Mouse (Mus musculus) lung, adult 2 months (tissue): ENCODE results near the gene Ralgds. TPM values are rescaled to one million over a fixed set of nuclear protein-coding genes. Genes with fewer than 3 reads are reported as not detected.

ENCODE experiments used
- DNase-seq: peaks from one replicate; pipeline ENCODE4 v3.0.0; 2022
- H3K4me1 ChIP-seq: fragments of 200-500 bp; 2 replicates; pipeline ENCODE4 v1.6.1; 2011; ENCODE audit warnings: low read length; ENCODE audit not compliant: control insufficient read depth, insufficient read depth
- H3K4me3 ChIP-seq: fragments of 200-500 bp; replicated peaks from 2 replicates; pipeline ENCODE3; 2011; ENCODE audit warnings: low read depth, mild to moderate bottlenecking, control low read depth, low read length; ENCODE audit errors: extremely low read depth
- CTCF ChIP-seq: fragments of 200-500 bp; IDR thresholded peaks from 2 replicates; pipeline ENCODE4 v1.5.1; 2011; ENCODE audit warnings: mild to moderate bottlenecking, low read length, control low read depth; ENCODE audit not compliant: insufficient read depth
- POLR2A ChIP-seq: fragments of 200-500 bp; IDR thresholded peaks from 2 replicates; pipeline ENCODE4 v1.6.1; 2011; ENCODE audit warnings: low read depth, mild to moderate bottlenecking, control low read depth, low read length, borderline replicate concordance; ENCODE audit errors: extremely low read depth
- WGBS: fragments of 180-500 bp; shearing (Covaris S2); methylation state at CpG from one replicate; pipeline ENCODE4 v1.1.7; 2018; 5-methylcytosine and 5-hydroxymethylcytosine counted together
- polyA plus RNA-seq: library from polyadenylated mRNA; depleted of rRNA; stranded (reverse); fragments of >200 nt; gene quantifications from 2 replicates; pipeline ENCODE4 v1.2.3, GENCODE M21; 2012

Gene Ralgds
- polyA plus RNA-seq, 1 experiment, result 84.1 TPM

DNA sequence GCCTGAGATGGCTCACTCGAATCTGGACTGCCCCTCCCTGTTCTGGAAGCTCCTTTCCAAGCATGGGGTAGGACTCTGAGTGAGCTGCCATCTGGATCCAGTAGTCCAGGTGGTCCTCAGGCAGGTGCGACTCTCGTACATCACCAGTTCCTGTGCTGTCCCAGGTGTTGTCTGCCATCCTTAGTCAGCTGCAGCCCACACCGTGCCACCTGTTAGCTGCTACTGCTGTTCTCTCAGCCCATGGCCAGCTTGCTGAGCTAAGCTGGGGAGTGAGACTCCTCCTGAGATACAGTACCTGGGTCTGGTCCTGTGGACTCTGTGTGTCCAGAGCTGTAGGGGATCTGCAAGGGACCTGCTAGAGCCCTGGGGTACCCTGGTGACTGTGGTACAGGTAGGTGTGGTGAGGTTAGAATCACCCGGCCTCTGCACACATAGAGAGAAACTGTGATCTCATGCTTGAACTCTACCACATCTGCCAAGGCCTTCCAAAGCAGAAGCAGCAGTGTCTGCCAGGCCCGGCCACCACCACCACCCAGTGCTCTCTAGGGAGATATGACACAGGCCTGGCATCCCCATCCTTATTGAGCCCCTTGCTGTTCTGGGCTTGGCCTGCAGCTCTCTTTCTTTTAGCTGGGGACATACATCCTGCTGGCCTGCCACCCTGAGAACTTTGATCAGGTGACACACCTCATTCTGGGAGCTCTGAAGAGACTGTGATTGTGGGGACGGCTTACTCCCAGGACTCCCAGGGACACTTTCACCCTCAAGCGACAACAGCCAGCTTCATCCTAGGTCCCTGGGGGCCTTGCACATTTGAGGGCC lies 25.3 kb downstream of the Ralgds start:
- WGBS, result 70% methylated on average over 8 of the region's 8 CpGs
- no peak overlapping the region for H3K4me3 ChIP-seq
- DNase-seq, result no peak
- TF ChIP-seq CTCF, result no peak
- TF ChIP-seq POLR2A, result no peak
- peaks cover 19% of the 10 kb centered on the region for H3K4me1 ChIP-seq

DNA sequence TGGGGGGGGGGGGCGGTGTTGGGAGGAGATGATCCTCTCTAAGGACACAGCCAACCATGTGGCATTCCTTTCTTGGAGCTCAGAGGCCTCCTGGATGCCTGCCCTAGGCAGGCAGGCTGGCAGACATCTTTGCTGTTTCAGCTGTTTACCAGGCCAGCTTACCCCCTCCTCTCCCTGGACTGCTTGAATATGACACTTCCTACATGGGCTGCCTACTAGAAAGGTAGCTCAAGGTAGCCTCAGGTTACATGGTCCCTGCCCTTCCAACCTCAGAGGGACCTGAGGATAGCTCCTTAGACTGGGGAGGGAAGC lies 25.8 kb downstream of the Ralgds start:
- WGBS, result 29% methylated on average over 1 of the region's 1 CpGs
- H3K4me1 ChIP-seq, result peaks cover 19% of the 10 kb centered on the region
- H3K4me3 ChIP-seq, result no peak overlapping the region
- TF ChIP-seq POLR2A (no peak), CTCF (no peak)
- no peak for DNase-seq

DNA sequence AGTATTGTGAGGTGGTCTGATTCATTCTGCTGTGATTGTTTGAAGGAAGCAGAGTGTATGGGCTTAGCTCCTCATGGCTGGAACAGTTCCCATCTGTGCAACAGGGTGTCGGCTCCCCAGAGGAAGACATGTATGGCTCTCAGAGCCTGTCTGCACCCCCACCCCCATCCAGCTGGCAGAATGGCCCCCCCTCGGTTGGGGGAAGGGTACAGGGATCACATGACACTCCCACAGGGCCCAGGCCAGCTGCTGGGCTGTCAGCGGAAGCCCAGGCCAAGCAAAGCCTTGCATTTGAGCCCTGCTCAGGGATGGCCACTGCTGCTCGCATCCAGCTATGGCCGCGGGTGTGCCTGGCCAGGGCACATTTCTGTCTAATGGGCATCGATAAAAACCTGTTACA lies 26.3 kb downstream of the Ralgds start:
- TF ChIP-seq POLR2A (no peak), CTCF (no peak)
- H3K4me3 ChIP-seq, result no peak overlapping the region
- 27% methylated on average over 7 of the region's 7 CpGs for WGBS
- DNase-seq, result no peak
- peaks cover 19% of the 10 kb centered on the region for H3K4me1 ChIP-seq

DNA sequence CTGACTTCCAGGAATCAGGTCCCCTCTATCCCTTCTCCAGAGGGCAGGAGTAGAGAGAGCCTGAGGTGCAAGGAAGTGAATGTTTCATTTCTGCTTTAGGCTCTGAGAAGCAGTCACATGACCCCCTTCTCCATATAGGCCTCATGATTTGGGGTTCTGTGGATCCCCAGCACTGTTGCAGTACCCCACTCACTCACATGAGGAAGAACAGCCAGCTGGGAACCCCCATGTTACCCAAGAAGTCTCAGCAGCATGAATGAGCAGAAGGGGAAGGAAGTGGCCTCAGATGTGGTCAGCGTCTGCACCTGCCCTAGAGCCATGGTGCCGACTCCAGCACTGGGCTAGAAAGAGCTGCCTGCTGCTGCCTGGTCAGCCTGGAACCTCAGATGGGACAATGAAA lies 27.0 kb downstream of the Ralgds start:
- H3K4me3 ChIP-seq, result no peak overlapping the region
- WGBS, result 44% methylated on average over 2 of the region's 2 CpGs
- no peak for TF ChIP-seq CTCF
- TF ChIP-seq POLR2A, result no peak
- peaks cover 19% of the 10 kb centered on the region for H3K4me1 ChIP-seq
- DNase-seq, result peak; percentile 17

DNA sequence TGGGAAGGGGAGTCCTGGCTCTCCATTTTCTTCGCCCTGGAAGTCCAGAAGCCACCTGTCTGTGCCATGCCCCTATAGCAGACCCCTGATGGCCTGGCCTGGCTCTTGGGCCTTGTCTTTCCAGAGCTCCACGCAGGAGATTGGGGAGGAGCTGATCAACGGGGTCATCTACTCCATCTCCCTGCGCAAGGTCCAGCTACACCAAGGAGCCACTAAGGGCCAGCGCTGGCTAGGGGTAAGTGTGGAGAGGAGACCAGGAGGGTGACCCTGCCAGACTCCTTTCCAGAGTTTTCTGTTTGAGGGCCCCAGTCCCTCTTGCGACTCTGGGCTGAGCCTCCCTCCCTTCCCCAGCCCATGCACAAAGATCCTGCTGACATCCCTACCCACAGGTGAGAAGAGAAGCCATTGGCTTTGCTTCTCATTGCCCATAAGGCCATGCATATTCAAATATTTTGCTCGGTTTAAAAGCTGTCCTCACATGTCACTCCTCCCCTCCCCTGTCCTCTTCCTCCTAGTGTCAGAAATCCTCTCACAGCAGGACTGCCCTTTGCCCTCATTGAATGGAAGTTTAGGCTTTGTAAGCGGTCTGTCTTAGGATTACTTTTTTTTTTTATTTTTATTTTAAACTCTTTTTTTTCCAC lies 27.8 kb downstream of the Ralgds start:
- WGBS, result 80% methylated on average over 8 of the region's 8 CpGs
- peaks cover 18% of the 10 kb centered on the region for H3K4me1 ChIP-seq

DNA sequence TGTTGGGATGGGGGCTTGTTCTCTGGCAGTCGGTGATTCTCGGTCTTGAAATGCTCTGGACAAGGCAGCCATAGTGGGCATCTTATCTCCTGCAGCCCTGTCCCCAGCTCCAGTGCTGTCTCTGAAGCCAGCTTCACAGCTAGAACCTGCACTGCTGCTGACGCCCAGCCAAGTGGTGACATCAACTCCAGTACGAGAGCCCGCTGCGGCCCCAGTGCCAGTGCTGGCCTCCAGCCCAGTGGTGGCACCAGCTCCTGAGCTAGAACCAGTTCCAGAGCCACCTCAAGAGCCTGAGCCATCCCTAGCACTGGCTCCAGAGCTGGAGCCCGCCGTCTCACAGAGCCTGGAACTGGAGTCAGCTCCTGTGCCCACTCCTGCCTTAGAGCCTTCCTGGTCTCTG lies 31.0 kb downstream of the Ralgds start:
- 80% methylated on average over 8 of the region's 8 CpGs for WGBS
- no peak for DNase-seq

More for the DNA sequence above, 27.8 kb downstream of the Ralgds start:
- DNase-seq, result no peak
- H3K4me3 ChIP-seq, result no peak overlapping the region
- TF ChIP-seq CTCF (no peak), POLR2A (no peak)

DNA sequence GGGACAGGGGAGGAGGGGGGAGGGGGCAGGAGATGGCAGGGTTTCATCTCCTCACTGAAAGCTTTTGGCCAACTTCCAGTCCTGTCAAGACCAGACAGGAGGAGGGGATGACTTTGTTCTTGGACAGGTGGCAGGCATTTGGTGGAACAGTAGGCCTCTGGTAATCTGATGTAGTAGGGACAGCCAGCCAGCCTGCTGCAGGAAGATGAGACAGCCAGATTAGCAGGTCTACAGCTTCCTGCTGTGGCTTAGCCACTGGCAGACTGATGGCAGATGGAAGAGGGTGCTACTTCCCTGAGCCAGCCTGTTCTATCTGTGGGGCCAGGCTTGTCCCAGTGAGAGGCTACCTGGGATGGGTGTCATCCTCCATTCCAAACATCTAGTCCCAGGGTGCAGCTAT lies 33.1 kb downstream of the Ralgds start:
- Histone ChIP-seq H3K4me1 (no peaks in the 10 kb centered on the region), H3K4me3 (no peak overlapping the region)
- TF ChIP-seq POLR2A, result no peak
- no peak for TF ChIP-seq CTCF
- DNase-seq, result no peak

More for the DNA sequence above, 31.0 kb downstream of the Ralgds start:
- peaks cover 7% of the 10 kb centered on the region for H3K4me1 ChIP-seq
- H3K4me3 ChIP-seq, result no peak overlapping the region
- TF ChIP-seq POLR2A, result no peak
- TF ChIP-seq CTCF, result no peak

DNA sequence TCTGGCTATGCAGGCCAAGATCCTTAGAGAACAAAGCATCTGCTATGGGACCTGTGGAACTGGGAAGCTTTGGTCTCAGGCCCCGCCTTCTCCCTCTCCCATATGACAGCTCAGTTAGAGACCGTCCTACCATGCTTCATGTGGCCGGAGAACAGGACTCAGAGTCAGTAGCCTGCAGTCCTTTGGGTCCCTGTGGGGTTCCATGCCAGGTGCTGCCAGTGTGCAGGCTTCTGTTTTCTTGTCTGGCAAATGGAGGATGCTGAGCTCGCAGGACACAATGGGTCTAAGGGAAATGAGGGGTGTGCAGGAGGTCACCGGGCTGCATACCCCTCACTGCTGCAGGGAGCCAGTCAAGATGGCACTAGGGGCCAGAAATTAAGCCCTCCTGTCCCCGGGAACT lies 33.6 kb downstream of the Ralgds start:
- DNase-seq, result no peak
- WGBS, result 79% methylated on average over 6 of the region's 6 CpGs
- TF ChIP-seq POLR2A, result no peak
- no peak for TF ChIP-seq CTCF
- Histone ChIP-seq H3K4me3 (no peak overlapping the region), H3K4me1 (no peaks in the 10 kb centered on the region)

DNA sequence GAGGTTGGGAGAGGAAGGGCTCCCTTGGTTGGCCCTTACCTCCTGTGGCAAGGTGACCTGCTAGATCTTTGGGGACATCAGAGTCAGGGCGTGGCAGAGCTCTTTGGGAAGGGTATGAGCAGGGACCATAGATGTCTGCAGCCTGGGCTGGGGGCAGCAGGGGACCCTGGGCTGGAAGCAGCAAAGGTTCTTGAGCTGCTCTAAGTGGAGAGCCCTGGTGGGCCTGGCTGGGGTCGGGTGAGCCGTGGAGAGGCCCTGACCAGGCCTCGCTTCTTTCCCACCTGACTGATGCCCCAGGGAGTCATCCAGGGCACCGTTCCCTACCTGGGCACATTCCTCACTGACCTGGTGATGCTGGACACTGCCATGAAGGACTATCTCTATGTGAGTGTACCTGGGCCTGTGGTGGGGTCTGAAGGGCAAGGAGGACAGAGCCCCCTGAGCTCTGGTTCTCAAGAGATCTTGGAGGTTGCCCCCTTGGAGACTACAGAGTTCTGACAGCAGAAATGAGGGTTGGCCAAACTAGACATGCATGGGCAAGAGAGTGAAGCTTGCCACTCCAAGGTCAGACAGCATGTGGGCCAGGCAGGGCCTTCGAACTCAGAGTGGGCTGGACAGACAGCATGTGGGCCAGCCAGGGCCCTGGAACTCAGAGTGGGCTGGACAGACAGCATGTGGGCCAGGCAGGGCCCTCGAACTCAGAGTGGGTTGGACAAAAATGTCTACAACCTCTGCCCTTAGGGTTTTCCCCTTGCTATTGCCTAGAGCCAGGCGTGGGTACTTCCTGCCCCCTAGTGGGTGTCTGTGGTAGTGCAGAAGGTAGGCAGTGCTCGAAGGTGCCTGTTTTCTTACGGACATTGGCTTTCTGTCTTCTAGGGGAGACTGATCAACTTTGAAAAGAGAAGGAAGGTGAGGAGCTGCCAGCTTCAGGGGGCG lies 34.6 kb downstream of the Ralgds start:
- DNase-seq, result peak; percentile 86
- WGBS, result 50% methylated on average over 11 of the region's 11 CpGs
- TF ChIP-seq CTCF (peak; percentile 99), POLR2A (no peak)
- Histone ChIP-seq H3K4me1 (no peaks in the 10 kb centered on the region), H3K4me3 (no peak overlapping the region)
